ENCODE assay signal across 10 mouse cellular contexts in the genomic region with DNA sequence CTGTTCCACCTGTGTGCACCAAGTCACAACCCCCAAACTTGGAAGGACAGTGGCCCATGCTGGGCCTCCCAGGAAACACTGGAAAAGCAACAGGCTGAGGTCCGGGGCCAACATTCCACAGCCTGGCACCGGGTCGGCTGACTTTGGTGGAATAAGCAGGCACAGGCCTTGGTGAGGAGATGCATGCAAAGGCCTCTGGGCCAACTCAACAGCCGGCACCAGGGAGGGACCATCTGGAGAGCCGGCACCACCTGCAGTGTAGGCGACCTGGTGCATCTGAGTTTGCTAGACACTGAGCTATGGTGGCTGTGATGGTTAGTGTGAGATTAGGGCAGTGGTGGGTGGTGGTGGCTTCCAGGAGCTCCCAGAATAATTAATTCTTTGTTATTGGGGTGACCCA. TPM values are rescaled to one million over a fixed set of nuclear protein-coding genes. Genes with fewer than 3 reads are reported as not detected.
DNase-seq lines count a peak whose midpoint lies in the region; ATAC-seq lines count a peak whose summit lies in the region.
"Had no signal": no experiment of that assay in that cellular context is flagged by ENCODE, and none has a peak within 500 bp of the region (broad histone marks: within the 10 kb centered on the region; RNA-seq: fewer than 3 reads in every experiment).

No protein-coding gene starts in this region.

- 70% methylated on average over 6 of the region's 6 CpGs for WGBS in liver, embryonic 11.5 days
- 47% methylated on average over 6 of the region's 6 CpGs for WGBS in hindbrain, embryonic 16.5 days
- 73% methylated on average over 6 of the region's 6 CpGs for WGBS in midbrain, embryonic 12.5 days

- no peak overlapping the region for H3K27ac ChIP-seq in liver, embryonic 11.5 days (ENCODE audit: low read depth, low read length)
- no peak overlapping the region for H3K27ac ChIP-seq in hindbrain, embryonic 16.5 days (ENCODE audit: low read depth, low read length)
- H3K27ac ChIP-seq in midbrain, embryonic 12.5 days (replicated peaks), result peak overlapping the region; percentile 61

- H3K4me3 ChIP-seq in liver, embryonic 11.5 days (ENCODE audit: low read depth, low read length), result no peak overlapping the region
- no peak overlapping the region for H3K4me3 ChIP-seq in hindbrain, embryonic 16.5 days (ENCODE audit: low read length)
- H3K4me3 ChIP-seq in midbrain, embryonic 12.5 days, result no peak overlapping the region
- H3K4me3 ChIP-seq: neural tube, embryonic 12.5 days had no signal

- H3K9ac ChIP-seq in liver, embryonic 11.5 days (ENCODE audit: low read depth, low read length), result peak overlapping the region; percentile 39; the same call in 1 of the 2 replicates
- H3K9ac ChIP-seq in hindbrain, embryonic 16.5 days (ENCODE audit: low read depth, low read length), result no peak overlapping the region
- H3K9ac ChIP-seq in midbrain, embryonic 12.5 days (replicated peaks), result no peak overlapping the region
- H3K9ac ChIP-seq: neural tube, embryonic 12.5 days had no signal

- no peak for DNase-seq in liver, embryonic 11.5 days (ENCODE audit: low spot score)
- no peak for DNase-seq in liver
- peak; percentile 93 for DNase-seq in cerebellum, adult 8-10 months
- no peak for DNase-seq in urinary bladder, adult 18-20 months (ENCODE audit: low spot score in 2 of 2)
- DNase-seq in frontal cortex, postnatal 25 days (ENCODE audit: low spot score in 2 of 2), result no peak
- DNase-seq in urinary bladder, adult 2 months (ENCODE audit: low spot score), result no peak
- DNase-seq: heart, postnatal 4 days had no signal

- H3K4me1 ChIP-seq in liver, embryonic 11.5 days (replicated peaks; ENCODE audit: control insufficient read depth, insufficient read depth, low read length), result peaks cover 49% of the 10 kb centered on the region
- H3K4me1 ChIP-seq in hindbrain, embryonic 16.5 days (ENCODE audit: control insufficient read depth, insufficient read depth, low read depth, low read length), result peaks cover 8% of the 10 kb centered on the region
- H3K4me1 ChIP-seq in midbrain, embryonic 12.5 days, result peaks cover 47% of the 10 kb centered on the region

- no peaks in the 10 kb centered on the region for H3K9me3 ChIP-seq in liver, embryonic 11.5 days (ENCODE audit: control insufficient read depth, low read length)
- H3K9me3 ChIP-seq in hindbrain, embryonic 16.5 days (ENCODE audit: control insufficient read depth, low read length), result no peaks in the 10 kb centered on the region
- no peaks in the 10 kb centered on the region for H3K9me3 ChIP-seq in midbrain, embryonic 12.5 days
- H3K9me3 ChIP-seq: neural tube, embryonic 12.5 days had no signal

- peak; percentile 37; the same call in 1 of the 2 replicates for ATAC-seq in liver, embryonic 11.5 days (replicated peaks; ENCODE audit: low FRiP score)
- peak; percentile 45; the same call in 1 of the 2 replicates for ATAC-seq in hindbrain, embryonic 16.5 days
- no peak for ATAC-seq in midbrain, embryonic 12.5 days (ENCODE audit: low FRiP score, low read depth)

- peaks cover 23% of the 10 kb centered on the region for H3K27me3 ChIP-seq in liver, embryonic 11.5 days (replicated peaks; ENCODE audit: control insufficient read depth, insufficient read depth, low read length)
- no peaks in the 10 kb centered on the region for H3K27me3 ChIP-seq in hindbrain, embryonic 16.5 days (replicated peaks; ENCODE audit: control insufficient read depth, insufficient read depth, low read length)
- peaks cover 5% of the 10 kb centered on the region; the same call in 1 of the 2 replicates for H3K27me3 ChIP-seq in midbrain, embryonic 12.5 days
- H3K27me3 ChIP-seq: neural tube, embryonic 12.5 days had no signal

- no peak overlapping the region for H3K4me2 ChIP-seq in liver, embryonic 11.5 days
- H3K4me2 ChIP-seq in hindbrain, embryonic 16.5 days (ENCODE audit: low read length), result no peak overlapping the region
- H3K4me2 ChIP-seq in midbrain, embryonic 12.5 days (replicated peaks), result no peak overlapping the region

- H3K36me3 ChIP-seq in liver, embryonic 11.5 days (ENCODE audit: control insufficient read depth, insufficient read depth, low read length), result no peaks in the 10 kb centered on the region
- H3K36me3 ChIP-seq in hindbrain, embryonic 16.5 days (ENCODE audit: control insufficient read depth, insufficient read depth, low read length), result 0 out of 2 replicates have a peak, but pooled peaks cover under 1% of the 10 kb centered on the region
- H3K36me3 ChIP-seq in midbrain, embryonic 12.5 days, result peaks cover 3% of the 10 kb centered on the region

RNA-seq across cellular contexts. Expression of a gene that starts 46.3 kb away (rescaled TPM):
- polyA plus RNA-seq in liver, embryonic 11.5 days (2014; fragmentation: Nextera tagmentation; extraction: Ambion mirVana), result 26.0 and 29.5 TPM in 2 replicates
- 72.2 and 80.1 TPM in 2 replicates for polyA plus RNA-seq in hindbrain, embryonic 16.5 days (2015; fragmentation: Nextera tagmentation; extraction: Ambion mirVana)
- 102 and 104 TPM in 2 replicates for polyA plus RNA-seq in midbrain, embryonic 12.5 days (2016; fragmentation: Nextera tagmentation; extraction: Ambion mirVana)
- 19.8 and 27.1 TPM in 2 replicates for polyA plus RNA-seq in urinary bladder, adult 2 months (2012; rRNA removed)
